Mouse (Mus musculus): ENCODE measurements at regions not wholly inside any gene's neighbourhood (a gene's known extent, or its start where the extent isn't known, plus 50 kb on each side); places are given as distances from the start of the nearest gene placed in this dataset.

- DNase-seq (ENCODE audit: low read depth, low spot score) = no peak
Measured at GRCm38 (mm10) chr14:72113377-72113993, 378.2 kb downstream of the Gm9195 start.

DNA sequence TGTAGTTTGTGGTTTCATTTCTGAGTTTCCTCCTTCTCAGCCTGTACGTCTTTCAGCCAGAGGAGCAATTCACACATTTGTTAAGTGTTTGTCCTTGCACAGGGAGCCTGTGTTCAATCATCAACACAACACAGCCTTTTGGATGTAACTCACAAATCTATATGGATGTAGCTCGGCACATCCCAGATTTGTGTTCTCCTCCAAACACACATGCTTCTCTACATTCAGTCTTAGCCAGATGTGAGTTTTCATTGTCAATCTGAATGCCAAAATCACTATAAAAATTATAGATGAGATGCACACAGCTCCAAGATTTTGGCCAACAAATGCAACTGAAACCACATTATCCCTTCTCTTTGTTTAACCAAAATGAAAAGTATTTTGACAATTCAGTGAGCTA, 380.9 kb downstream of the Gm9195 start:
- no peak for DNase-seq (ENCODE audit: low read depth, low spot score)

DNA sequence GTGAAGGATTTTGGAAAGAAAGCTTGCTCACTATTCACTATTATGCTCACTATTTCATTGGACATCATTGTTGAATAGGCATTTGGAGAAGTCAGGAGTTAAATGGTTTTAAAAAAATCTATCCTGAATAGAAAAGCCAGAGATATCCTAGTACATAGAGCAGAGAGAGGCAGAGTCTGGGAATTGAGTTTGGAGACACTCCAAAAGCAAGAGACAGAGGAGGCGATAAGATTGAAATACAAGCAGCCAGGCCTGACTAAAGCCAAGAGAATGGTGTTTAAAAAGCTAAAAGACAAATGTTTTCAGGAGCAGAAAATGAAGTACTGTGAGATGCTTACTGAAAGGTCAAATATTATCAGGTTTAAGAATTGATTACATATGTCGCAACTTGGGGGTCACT, 400.1 kb downstream of the Gm9195 start:
- DNase-seq (ENCODE audit: low read depth, low spot score) = no peak

GRCm38 (mm10) chr14:72081473-72081872, 410.2 kb downstream of the Gm9195 start:
- DNase-seq (ENCODE audit: low read depth, low spot score) = no peak

GRCm38 (mm10) chr14:72064111-72064812, 427.4 kb downstream of the Gm9195 start:
- no peak for DNase-seq (ENCODE audit: low read depth, low spot score)

- no peak for DNase-seq (ENCODE audit: low read depth, low spot score)
Measured at GRCm38 (mm10) chr14:72042881-72043236, 448.8 kb downstream of the Gm9195 start.

- no peak for DNase-seq (ENCODE audit: low read depth, low spot score)
Measured at GRCm38 (mm10) chr14:72042112-72042880, 449.3 kb downstream of the Gm9195 start.

GRCm38 (mm10) chr14:72030396-72030795, 461.2 kb downstream of the Gm9195 start:
- DNase-seq (ENCODE audit: low read depth, low spot score) = no peak

DNA sequence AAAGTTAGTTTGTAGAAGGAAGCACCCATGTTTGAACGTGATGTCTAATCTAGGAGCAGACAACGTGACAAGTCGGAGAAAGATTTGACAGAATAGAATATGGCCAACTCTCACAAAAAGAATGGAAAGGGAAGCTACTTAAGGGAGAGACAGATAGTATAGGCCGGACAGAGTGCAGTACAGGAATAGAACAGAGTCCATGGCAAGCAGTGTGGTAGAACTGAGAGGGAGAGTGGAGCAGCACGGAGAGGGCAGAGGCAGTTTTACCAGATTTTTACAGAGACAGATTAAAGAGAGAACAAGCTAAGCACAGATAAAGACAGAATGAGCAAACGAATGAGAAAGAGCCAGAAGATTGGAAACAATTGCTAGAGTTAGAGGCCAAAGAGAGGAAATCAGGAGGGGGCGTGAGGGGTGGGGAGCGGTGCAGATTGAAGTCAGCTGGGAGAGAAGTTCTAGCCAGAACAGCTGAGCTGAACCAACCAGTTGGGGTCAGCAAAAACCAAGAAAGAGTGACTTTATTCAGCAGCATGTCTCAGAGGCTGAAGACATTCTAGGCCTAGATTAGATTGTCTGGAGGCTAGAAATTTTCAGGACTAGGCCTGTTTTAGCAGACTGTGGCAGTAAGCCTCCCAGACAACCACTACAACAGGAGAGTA, 464.1 kb downstream of the Gm9195 start:
- DNase-seq (ENCODE audit: low read depth, low spot score) = no peak

DNA sequence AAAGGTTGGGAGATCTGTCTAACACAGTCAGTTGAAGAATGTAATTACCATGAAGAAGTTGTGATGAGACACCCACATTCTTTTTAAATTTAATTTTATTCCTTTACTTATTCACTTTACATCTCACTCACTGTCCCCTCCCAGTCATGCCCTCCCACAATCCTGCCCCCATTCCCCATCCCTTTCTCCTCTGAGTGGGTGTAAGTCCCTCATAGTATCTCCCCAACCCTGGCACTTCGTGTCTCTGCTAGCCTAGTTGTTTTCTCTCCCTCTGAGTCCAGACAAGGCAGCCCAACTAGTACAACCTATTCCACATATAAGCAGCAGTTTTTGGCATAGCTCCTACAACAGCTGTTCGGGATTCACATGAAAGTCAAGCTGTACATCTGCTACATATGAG, 487.3 kb downstream of the Gm9195 start:
- no peak for DNase-seq (ENCODE audit: low read depth, low spot score)

DNA sequence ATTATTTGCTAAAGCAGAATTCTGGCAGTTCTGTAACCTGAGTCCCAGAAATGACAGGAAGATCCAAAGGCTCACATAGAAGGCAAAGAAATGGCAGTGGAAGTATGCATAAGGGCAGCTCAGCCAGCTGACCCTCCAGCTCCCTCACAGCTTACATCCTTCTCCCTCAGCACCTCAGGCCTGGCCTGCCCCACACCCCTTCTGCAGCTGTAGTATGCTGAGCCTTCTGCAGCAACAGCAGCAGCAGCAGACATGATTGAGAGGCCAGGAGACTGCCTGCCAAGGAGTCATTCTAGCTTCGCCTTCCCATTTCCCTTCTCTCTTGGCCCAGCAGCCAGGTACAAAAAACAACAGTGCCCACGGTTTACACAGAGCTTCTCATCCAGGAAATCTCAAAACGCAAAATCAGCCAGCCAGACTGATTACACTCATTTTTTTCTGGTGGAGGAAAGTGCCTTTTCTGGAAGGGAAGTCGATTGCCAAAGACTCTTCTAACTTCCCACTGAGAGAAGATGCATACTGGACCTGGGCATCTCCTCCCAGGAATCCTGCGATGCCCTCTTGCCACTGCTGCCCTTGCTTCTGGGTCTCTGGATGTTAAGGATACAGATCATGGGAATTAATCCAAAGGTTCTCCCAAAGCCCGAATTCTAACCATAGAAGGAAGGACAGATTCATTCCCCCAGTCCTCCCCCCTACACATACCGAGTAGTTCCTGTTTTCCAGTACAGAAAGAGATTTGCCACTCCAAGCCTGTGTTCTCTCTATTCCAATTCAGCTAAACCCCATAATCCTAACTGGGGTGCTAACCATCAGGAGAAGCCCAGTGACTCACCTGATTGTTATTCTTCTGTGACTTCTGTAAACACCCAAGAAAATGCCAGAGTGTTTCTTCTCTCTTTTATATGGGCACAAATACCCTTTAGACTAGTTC, 489.2 kb downstream of the Gm9195 start:
- no peak for DNase-seq (ENCODE audit: low read depth, low spot score)

DNA sequence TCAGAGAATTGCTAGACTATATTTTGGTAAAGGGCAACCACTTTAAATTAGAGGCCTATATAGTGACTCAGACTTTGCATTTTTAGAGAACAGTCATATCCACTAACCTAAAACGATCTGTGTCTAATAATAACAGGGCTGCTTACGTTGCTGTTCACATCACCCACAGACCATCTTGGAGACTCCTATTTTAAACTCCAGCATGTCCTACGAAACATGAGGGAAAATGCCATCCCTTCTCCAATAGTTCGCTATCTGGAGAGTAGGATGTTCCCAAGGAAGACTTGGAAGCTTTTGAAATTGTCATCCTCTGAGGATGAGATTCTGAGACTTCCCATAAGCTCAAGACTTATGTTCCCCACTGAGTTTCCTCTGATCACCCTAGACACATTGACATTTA, 518.6 kb downstream of the Gm9195 start:
- DNase-seq (ENCODE audit: low read depth, low spot score) = no peak

GRCm38 (mm10) chr14:71972521-71972920, 519.1 kb downstream of the Gm9195 start:
- no peak for DNase-seq (ENCODE audit: low read depth, low spot score)

- DNase-seq (ENCODE audit: low read depth, low spot score) = no peak
Measured at GRCm38 (mm10) chr14:71967646-71968045, 524.0 kb downstream of the Gm9195 start.

DNA sequence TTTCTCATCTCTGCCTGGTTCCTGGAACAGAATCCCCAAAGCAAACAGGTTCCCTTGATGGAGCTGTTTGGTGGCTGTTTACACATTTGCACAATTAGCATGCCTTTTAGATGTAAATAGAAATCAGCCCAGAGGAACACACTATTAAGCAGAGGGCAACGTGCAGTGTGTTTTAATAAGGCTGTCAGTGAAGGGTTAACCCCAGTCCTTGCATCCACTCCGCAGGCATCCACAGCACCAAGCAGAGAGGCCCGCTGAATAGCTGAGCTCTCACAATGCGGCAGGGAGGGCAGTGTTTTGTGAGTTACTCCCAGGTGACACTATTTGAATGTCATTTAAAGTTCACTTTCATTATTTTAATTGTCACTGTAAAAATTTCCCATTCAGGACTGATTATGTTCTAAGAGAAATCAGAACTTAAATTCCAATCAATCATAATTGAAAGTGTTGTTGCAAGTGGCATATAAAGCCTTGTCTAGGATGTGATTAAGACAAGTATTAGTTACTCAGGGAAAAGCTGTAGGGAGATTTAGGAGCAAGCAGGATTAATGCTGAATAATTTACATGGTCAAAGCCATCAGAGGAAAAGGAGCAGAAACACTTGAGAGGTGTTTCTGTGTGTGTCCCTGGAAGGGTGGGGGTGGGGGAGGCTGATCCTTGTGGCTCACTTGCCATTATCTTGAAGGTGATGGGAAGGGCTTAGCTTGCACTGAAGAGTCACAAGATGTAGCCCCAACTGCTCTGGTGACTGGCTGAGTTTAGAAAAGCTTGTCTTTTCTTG, 528.1 kb downstream of the Gm9195 start:
- no peak for DNase-seq (ENCODE audit: low read depth, low spot score)

- no peak for DNase-seq (ENCODE audit: low read depth, low spot score)
Measured at GRCm38 (mm10) chr14:71948701-71949100, 542.9 kb downstream of the Gm9195 start.

DNA sequence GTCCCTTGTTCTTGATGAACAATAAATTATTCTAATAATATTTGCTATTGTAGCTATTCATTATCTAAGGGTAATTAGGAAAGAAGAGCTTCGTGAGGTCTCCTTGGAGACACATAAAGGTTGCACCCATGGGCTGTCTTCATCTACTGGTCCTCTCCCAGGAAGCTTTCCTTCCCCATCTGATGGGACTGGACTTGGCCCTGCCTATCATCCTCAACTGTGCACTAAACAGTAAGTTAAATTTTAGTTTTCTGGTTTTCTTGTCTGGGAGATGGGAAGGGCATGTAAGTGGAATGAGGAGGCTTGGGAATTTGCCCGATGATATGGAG, 554.5 kb downstream of the Gm9195 start:
- no peak for DNase-seq (ENCODE audit: low read depth, low spot score)

- DNase-seq (ENCODE audit: low read depth, low spot score) = no peak
Measured at GRCm38 (mm10) chr14:71936373-71937156, 555.1 kb downstream of the Gm9195 start.

DNA sequence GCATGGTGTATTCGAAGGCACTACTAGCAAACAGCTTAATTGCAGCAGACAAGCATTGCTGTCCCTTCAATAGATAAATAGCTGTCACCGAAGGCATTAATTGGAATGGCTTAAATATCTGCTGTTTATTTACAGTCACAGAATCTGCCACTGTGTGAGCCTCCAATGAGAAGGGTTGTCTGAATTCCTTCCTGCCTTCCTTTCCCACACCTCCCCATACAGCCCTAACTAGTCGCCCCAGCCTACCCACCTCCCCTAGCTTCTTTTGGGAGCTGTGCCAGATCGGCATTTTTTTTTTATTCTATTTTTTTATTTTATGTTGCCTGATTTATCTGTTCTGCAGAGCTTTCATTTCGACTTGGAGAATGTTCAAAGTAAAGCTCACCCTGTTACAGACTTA, 575.7 kb downstream of the Gm9195 start:
- DNase-seq (ENCODE audit: low read depth, low spot score) = no peak

- no peak for DNase-seq (ENCODE audit: low read depth, low spot score)
Measured at GRCm38 (mm10) chr14:71910936-71911335, 580.7 kb downstream of the Gm9195 start.
